Mouse (Mus musculus) cortical plate, adult 2 months (tissue): ENCODE measurements around the gene Ints7.

Source experiments
- CTCF ChIP-seq: fragments of 200-500 bp; IDR thresholded peaks from 2 replicates; pipeline ENCODE4 v1.5.1; 2011; ENCODE audit warnings: mild to moderate bottlenecking, control low read depth, low read length; ENCODE audit not compliant: insufficient read depth; ENCODE audit errors: extremely low read depth
- POLR2A ChIP-seq: fragments of 200-500 bp; IDR thresholded peaks from 2 replicates; pipeline ENCODE4 v1.6.1; 2011; ENCODE audit warnings: mild to moderate bottlenecking, low read length, control low read depth; ENCODE audit not compliant: insufficient read depth; ENCODE audit errors: extremely low read depth

- TF ChIP-seq CTCF: no peak
- no peak for TF ChIP-seq POLR2A
These were observed 47.4 kb downstream of the Ints7 start for GRCm38 (mm10) chr1:191622801-191623200.
